Mouse (Mus musculus): ENCODE data around the gene Slc2a6.

The Slc2a6 gene

GRCm38 (mm10) chr2:27032361-27032760, 4.6 kb upstream of the Slc2a6 start:
- DNase-seq, result no peak

GRCm38 (mm10) chr2:27028437-27029015, 728 bp upstream of the Slc2a6 start:
- DNase-seq, result no peak

GRCm38 (mm10) chr2:27026857-27027617, 761 bp downstream of the Slc2a6 start:
- no peak for DNase-seq

- no peak for DNase-seq
These were observed 1.5 kb downstream of the Slc2a6 start for GRCm38 (mm10) chr2:27026332-27026731.

GRCm38 (mm10) chr2:27025545-27025944, 2.3 kb downstream of the Slc2a6 start:
- no peak for DNase-seq

GRCm38 (mm10) chr2:27024136-27024535, 3.7 kb downstream of the Slc2a6 start:
- no peak for DNase-seq

- DNase-seq, result no peak
These were observed 5.2 kb downstream of the Slc2a6 start for GRCm38 (mm10) chr2:27022612-27023011.

- DNase-seq, result no peak
These were observed 6.7 kb downstream of the Slc2a6 start for GRCm38 (mm10) chr2:27021103-27021502.

GRCm38 (mm10) chr2:27019530-27019929, 8.3 kb downstream of the Slc2a6 start:
- no peak for DNase-seq

- DNase-seq, result peak; percentile 70
These were observed 10.0 kb downstream of the Slc2a6 start for GRCm38 (mm10) chr2:27017802-27018201.

GRCm38 (mm10) chr2:27009714-27010244, 18.0 kb downstream of the Slc2a6 start, which contains the start of gene Cacfd1:
Cacfd1 (plus strand) TSS chr2:27009926.
- peak; percentile 89 for DNase-seq

GRCm38 (mm10) chr2:27007701-27008100, 20.1 kb downstream of the Slc2a6 start:
- DNase-seq, result no peak

GRCm38 (mm10) chr2:27006255-27006654, 21.5 kb downstream of the Slc2a6 start:
- DNase-seq, result no peak

GRCm38 (mm10) chr2:26997993-26998392, 29.8 kb downstream of the Slc2a6 start:
- no peak for DNase-seq

GRCm38 (mm10) chr2:26997498-26997897, 30.3 kb downstream of the Slc2a6 start:
- DNase-seq, result no peak

- DNase-seq, result no peak
These were observed 33.9 kb downstream of the Slc2a6 start for GRCm38 (mm10) chr2:26993936-26994335.

GRCm38 (mm10) chr2:26984640-26985039, 43.2 kb downstream of the Slc2a6 start:
- DNase-seq, result no peak

GRCm38 (mm10) chr2:26984179-26984578, 43.6 kb downstream of the Slc2a6 start:
- no peak for DNase-seq

GRCm38 (mm10) chr2:26980361-26980760, 47.4 kb downstream of the Slc2a6 start:
- no peak for DNase-seq

- DNase-seq, result no peak
These were observed 53.8 kb downstream of the Slc2a6 start for GRCm38 (mm10) chr2:26973960-26974359.

- DNase-seq, result peak; percentile 16
These were observed 54.7 kb downstream of the Slc2a6 start, which contains the start of gene Adamts13 for GRCm38 (mm10) chr2:26973116-26973515. Adamts13 (plus strand) TSS chr2:26973416.
